Mouse (Mus musculus) kidney, embryonic 14.5 days (tissue): Measurements from ENCODE around the gene Atad3a. TPM values are rescaled to one million over a fixed set of nuclear protein-coding genes. Genes with fewer than 3 reads are reported as not detected.
A peak's percentile ranks its signal among the peaks of the same experiment; 100 is the strongest.

Experiments
- ATAC-seq: fragments of 200-750 bp; cut with Nextera tagmentation; 2 replicates; pipeline ENCODE4 v1.8.0; 2017; ENCODE audit warnings: moderate number of reproducible peaks, mild to moderate bottlenecking, moderate TSS enrichment, moderate library complexity; ENCODE audit not compliant: low FRiP score, low TSS enrichment
- H3K27ac ChIP-seq: fragments of 300-500 bp; sonication (generic); 2 replicates; pipeline ENCODE4 v1.5.1; 2014; ENCODE audit warnings: low read depth, mild to moderate bottlenecking, low read length, moderate library complexity, mixed read lengths
- H3K27me3 ChIP-seq: fragments of 300-500 bp; sonication (generic); 2 replicates; pipeline ENCODE4 v1.6.1; 2014; ENCODE audit warnings: mild to moderate bottlenecking, low read length; ENCODE audit not compliant: control insufficient read depth, insufficient read depth
- H3K36me3 ChIP-seq: fragments of 300-500 bp; sonication (generic); 2 replicates; pipeline ENCODE4 v1.6.1; 2014; ENCODE audit warnings: low read length, mixed read lengths; ENCODE audit not compliant: control insufficient read depth, insufficient read depth
- H3K4me1 ChIP-seq: fragments of 300-500 bp; sonication (generic); 2 replicates; pipeline ENCODE4 v1.6.1; 2014; ENCODE audit warnings: low read length, mixed read lengths; ENCODE audit not compliant: control insufficient read depth, insufficient read depth
- H3K4me2 ChIP-seq: fragments of 300-500 bp; sonication (generic); replicated peaks from 2 replicates; pipeline ENCODE4 v1.6.1; 2014; ENCODE audit warnings: low read depth, mild to moderate bottlenecking, low read length
- H3K4me3 ChIP-seq: fragments of 300-500 bp; sonication (generic); 2 replicates; pipeline ENCODE4 v1.5.1; 2014; ENCODE audit warnings: mild to moderate bottlenecking, low read length
- H3K9ac ChIP-seq: fragments of 300-500 bp; sonication (generic); 2 replicates; pipeline ENCODE4 v1.6.1; 2014; ENCODE audit warnings: low read depth, mild to moderate bottlenecking, low read length, moderate library complexity
- H3K9me3 ChIP-seq: fragments of 300-500 bp; sonication (generic); 2 replicates; pipeline ENCODE4 v1.6.1; 2016; ENCODE audit warnings: low read length; ENCODE audit not compliant: control insufficient read depth
- WGBS: fragments of 180-500 bp; shearing (Covaris S2); extraction: QIAGEN DNeasy Blood & Tissue Kit; methylation state at CpG from one replicate; pipeline ENCODE4 v1.1.7; 2014; 5-methylcytosine and 5-hydroxymethylcytosine counted together
- polyA plus RNA-seq: library from polyadenylated mRNA; unstranded; fragments of >200 nt; fragmentation: Nextera tagmentation; extraction: Ambion mirVana; gene quantifications from 2 replicates; pipeline ENCODE4 v1.2.1, GENCODE M21; 2014

Gene Atad3a
- polyA plus RNA-seq, 1 experiment from 2014 or later: 112 TPM

- WGBS: 88% methylated on average over 2 of the region's 2 CpGs
- no peak for ATAC-seq
- Histone ChIP-seq H3K36me3 (peaks cover 4% of the 10 kb centered on the region; the same call in 1 of the 2 replicates), H3K27me3 (no peaks in the 10 kb centered on the region), H3K4me1 (peaks cover 5% of the 10 kb centered on the region; the same call in 1 of the 2 replicates), H3K9ac (no peak overlapping the region), H3K4me3 (no peak overlapping the region), H3K4me2 (no peak overlapping the region), H3K27ac (no peak overlapping the region), H3K9me3 (no peaks in the 10 kb centered on the region)
These were observed 52.3 kb downstream of the Atad3a start for GRCm38 (mm10) chr4:155708582-155708981.

DNA sequence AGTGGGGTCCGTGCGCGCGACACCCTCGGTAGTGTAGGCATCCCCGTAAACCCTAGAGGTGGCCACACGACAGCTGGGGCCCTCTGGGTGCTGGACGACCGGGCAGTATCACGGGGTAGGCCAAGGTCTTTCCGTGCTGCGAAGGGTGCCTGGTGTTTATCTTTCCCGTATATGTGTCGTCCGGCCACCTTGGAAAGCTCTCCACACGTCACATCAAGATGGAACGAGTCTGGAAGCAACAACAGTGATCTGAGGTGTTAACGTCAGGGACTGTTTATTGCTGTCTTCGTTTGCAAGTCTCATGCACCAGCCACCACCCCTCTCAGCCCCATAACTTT lies 55.3 kb downstream of the Atad3a start:
- Histone ChIP-seq H3K4me2 (peak overlapping the region; percentile 68), H3K4me3 (peak overlapping the region; percentile 91), H3K9ac (peak overlapping the region; percentile 90), H3K36me3 (peaks cover 4% of the 10 kb centered on the region; the same call in 1 of the 2 replicates), H3K4me1 (peaks cover 5% of the 10 kb centered on the region; the same call in 1 of the 2 replicates), H3K9me3 (no peaks in the 10 kb centered on the region), H3K27ac (peak overlapping the region; percentile 93), H3K27me3 (no peaks in the 10 kb centered on the region)
- under 1% methylated on average over 14 of the region's 19 CpGs for WGBS
- ATAC-seq: no peak

GRCm38 (mm10) chr4:155704721-155705591 lies 55.9 kb downstream of the Atad3a start, which contains the start of gene Ssu72:
Gene Ssu72, plus strand, starts transcription at chr4:155704800.
- Histone ChIP-seq H3K27me3 (no peaks in the 10 kb centered on the region), H3K9ac (peak within 1 kb of the TSS; percentile 90), H3K36me3 (peaks cover 4% of the 10 kb centered on the region; the same call in 1 of the 2 replicates), H3K4me3 (peak within 1 kb of the TSS; percentile 91), H3K4me2 (peak within 1 kb of the TSS; percentile 68), H3K9me3 (no peaks in the 10 kb centered on the region), H3K4me1 (peaks cover 5% of the 10 kb centered on the region; the same call in 1 of the 2 replicates), H3K27ac (peak within 1 kb of the TSS; percentile 93)
- peak; percentile 95 for ATAC-seq
- WGBS: under 1% methylated on average over 81 of the region's 83 CpGs

DNA sequence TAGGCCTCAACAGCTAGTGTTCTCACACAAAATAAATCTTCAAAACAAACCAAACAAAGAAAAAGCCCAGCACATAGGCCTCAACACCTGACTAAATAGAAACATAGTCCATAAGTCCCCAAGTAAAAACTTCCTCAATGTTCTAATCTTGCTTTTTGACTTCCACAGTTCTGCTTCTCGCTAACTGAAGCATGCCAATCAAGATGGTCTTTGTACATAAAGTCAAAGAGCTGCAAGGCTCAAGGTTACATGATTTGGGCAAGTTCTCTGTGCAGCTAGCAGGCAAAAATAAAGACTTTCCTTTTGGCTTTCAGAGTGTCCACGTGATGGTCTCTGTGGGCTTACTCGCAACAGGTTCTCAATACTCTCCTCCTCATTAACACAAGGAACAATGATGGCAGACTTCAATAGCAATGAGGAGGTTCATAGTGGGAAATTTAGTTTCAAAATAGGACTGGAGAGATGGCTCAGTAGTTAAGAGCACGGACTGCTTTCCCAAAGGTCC lies 57.4 kb downstream of the Atad3a start:
- Histone ChIP-seq H3K4me3 (no peak overlapping the region), H3K4me1 (peaks cover 5% of the 10 kb centered on the region; the same call in 1 of the 2 replicates), H3K4me2 (no peak overlapping the region), H3K27me3 (no peaks in the 10 kb centered on the region), H3K36me3 (no peaks in the 10 kb centered on the region; the same call in 1 of the 2 replicates), H3K9ac (no peak overlapping the region), H3K9me3 (no peaks in the 10 kb centered on the region), H3K27ac (no peak overlapping the region)
- ATAC-seq: no peak
- 94% methylated on average over 4 of the region's 4 CpGs for WGBS

DNA sequence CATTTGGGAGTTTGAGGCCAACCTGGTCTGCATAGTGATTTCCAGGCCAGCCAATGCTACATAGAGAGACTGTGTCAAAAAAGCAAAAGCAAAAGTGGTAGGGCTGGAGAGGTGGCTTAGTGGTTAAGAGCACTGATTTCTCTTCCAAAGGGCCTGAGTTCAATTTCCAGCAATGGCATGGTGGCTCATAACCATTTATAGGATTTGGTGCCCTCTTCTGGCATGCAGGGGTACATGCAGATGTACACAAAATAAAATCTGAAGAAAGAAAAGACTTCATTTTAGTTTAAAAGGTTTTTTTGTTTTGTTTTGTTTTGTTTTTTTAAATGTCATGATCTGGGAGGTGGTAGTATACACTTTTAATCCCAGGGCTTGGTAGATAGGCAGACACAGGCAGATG lies 60.5 kb downstream of the Atad3a start:
- H3K9me3 ChIP-seq: no peaks in the 10 kb centered on the region
- no peak overlapping the region for H3K4me2 ChIP-seq
- H3K4me3 ChIP-seq: no peak overlapping the region
- ATAC-seq: no peak
- no peak overlapping the region for H3K27ac ChIP-seq
- H3K4me1 ChIP-seq: peaks cover 5% of the 10 kb centered on the region; the same call in 1 of the 2 replicates
- no peak overlapping the region for H3K9ac ChIP-seq
- no peaks in the 10 kb centered on the region for H3K36me3 ChIP-seq
- no peaks in the 10 kb centered on the region for H3K27me3 ChIP-seq

GRCm38 (mm10) chr4:155696261-155697255 lies 64.3 kb downstream of the Atad3a start:
- no peak overlapping the region for H3K4me2 ChIP-seq
- no peak for ATAC-seq
- 66% methylated on average over 16 of the region's 16 CpGs for WGBS

DNA sequence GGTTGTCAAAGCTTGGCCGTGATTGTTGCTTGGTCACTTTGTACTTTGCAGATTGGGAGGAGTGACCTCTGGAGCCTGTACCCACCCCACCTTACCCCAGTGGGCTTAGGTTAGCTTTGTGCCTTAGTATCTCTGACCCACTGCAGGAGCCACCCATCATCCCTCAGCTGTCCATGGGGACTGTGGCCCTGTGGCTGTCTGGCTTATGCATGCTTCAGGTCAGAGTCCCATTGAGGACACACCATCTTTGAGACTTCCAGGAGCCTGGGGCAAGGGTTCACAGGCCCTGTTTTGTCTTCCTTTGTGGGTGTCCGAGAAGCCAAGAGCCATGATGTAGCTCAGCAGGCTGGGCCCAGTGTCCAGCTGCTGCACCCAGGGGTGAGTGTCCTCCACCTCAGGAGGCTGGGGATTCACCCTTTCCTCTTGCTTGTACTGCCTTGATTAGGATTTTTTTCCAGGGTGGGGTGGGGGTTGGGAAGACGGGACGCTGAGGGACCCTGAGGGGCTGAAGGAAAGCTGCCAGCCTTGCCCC lies 65.3 kb downstream of the Atad3a start:
- H3K27ac ChIP-seq: no peak overlapping the region
- peak overlapping the region; percentile 78; the same call in 1 of the 2 replicates for H3K9ac ChIP-seq

More at GRCm38 (mm10) chr4:155696261-155697255, 64.3 kb downstream of the Atad3a start:
- Histone ChIP-seq H3K27ac (no peak overlapping the region), H3K4me3 (no peak overlapping the region), H3K9ac (no peak overlapping the region), H3K27me3 (no peaks in the 10 kb centered on the region), H3K36me3 (no peaks in the 10 kb centered on the region), H3K9me3 (no peaks in the 10 kb centered on the region), H3K4me1 (peaks cover 11% of the 10 kb centered on the region; the same call in 1 of the 2 replicates)

More for the DNA sequence above, 65.3 kb downstream of the Atad3a start:
- Histone ChIP-seq H3K27me3 (no peaks in the 10 kb centered on the region), H3K4me2 (peak overlapping the region; percentile 96), H3K36me3 (no peaks in the 10 kb centered on the region), H3K4me1 (peaks cover 11% of the 10 kb centered on the region; the same call in 1 of the 2 replicates), H3K4me3 (peak overlapping the region; percentile 72), H3K9me3 (no peaks in the 10 kb centered on the region)
- ATAC-seq: no peak
- 81% methylated on average over 4 of the region's 4 CpGs for WGBS
